Mouse (Mus musculus) lung, embryonic 14.5 days (tissue): Measurements from ENCODE around the gene Rgs10. TPM values are rescaled to one million over a fixed set of nuclear protein-coding genes. Genes with fewer than 3 reads are reported as not detected.

Experiments used
- ATAC-seq: fragments of 200-750 bp; cut with Nextera tagmentation; 2 replicates; pipeline ENCODE4 v1.8.0; 2017; ENCODE audit warnings: mild to moderate bottlenecking, moderate TSS enrichment, moderate library complexity; ENCODE audit not compliant: insufficient read depth
- DNase-seq: peaks from one replicate; pipeline ENCODE4 v3.0.0-alpha.2; 2015
- H3K27ac ChIP-seq: fragments of 300-500 bp; sonication (generic); 2 replicates; pipeline ENCODE4 v1.5.1; 2014; ENCODE audit warnings: low read depth, mild to moderate bottlenecking, moderate library complexity
- H3K27me3 ChIP-seq: fragments of 300-500 bp; sonication (generic); 2 replicates; pipeline ENCODE4 v1.6.1; 2014; ENCODE audit warnings: low read length, control low read depth; ENCODE audit not compliant: insufficient read depth
- H3K36me3 ChIP-seq: fragments of 300-500 bp; sonication (generic); 2 replicates; pipeline ENCODE4 v1.6.1; 2014; ENCODE audit warnings: control low read depth; ENCODE audit not compliant: insufficient read depth
- H3K4me1 ChIP-seq: fragments of 300-500 bp; sonication (generic); 2 replicates; pipeline ENCODE4 v1.6.1; 2014; ENCODE audit warnings: antibody characterized with exemption, control low read depth; ENCODE audit not compliant: insufficient read depth
- H3K4me2 ChIP-seq: fragments of 300-500 bp; sonication (generic); 2 replicates; pipeline ENCODE4 v1.6.1; 2014; ENCODE audit warnings: mild to moderate bottlenecking
- H3K4me3 ChIP-seq: fragments of 300-500 bp; sonication (generic); 2 replicates; pipeline ENCODE4 v1.5.1; 2014; ENCODE audit warnings: low read depth, low read length
- H3K9ac ChIP-seq: fragments of 300-500 bp; sonication (generic); 2 replicates; pipeline ENCODE4 v1.6.1; 2014
- H3K9me3 ChIP-seq: fragments of 300-500 bp; sonication (generic); 2 replicates; pipeline ENCODE4 v1.6.1; 2016; ENCODE audit warnings: low read depth, low read length, control low read depth
- CTCF ChIP-seq: IDR thresholded peaks from 2 replicates; pipeline ENCODE4 v1.5.1; 2016; ENCODE audit warnings: antibody characterized with exemption, low read depth
- WGBS: fragments of 180-500 bp; shearing (Covaris S2); extraction: QIAGEN DNeasy Blood & Tissue Kit; methylation state at CpG from one replicate; pipeline ENCODE4 v1.1.7; 2014; 5-methylcytosine and 5-hydroxymethylcytosine counted together
- polyA plus RNA-seq: library from polyadenylated mRNA; unstranded; fragments of >200 nt; fragmentation: Nextera tagmentation; extraction: Ambion mirVana; gene quantifications from 2 replicates; pipeline ENCODE4 v1.2.1, GENCODE M21; 2014

The Rgs10 gene
- polyA plus RNA-seq, 1 experiment from 2014 or later, result 31.1 TPM

DNA sequence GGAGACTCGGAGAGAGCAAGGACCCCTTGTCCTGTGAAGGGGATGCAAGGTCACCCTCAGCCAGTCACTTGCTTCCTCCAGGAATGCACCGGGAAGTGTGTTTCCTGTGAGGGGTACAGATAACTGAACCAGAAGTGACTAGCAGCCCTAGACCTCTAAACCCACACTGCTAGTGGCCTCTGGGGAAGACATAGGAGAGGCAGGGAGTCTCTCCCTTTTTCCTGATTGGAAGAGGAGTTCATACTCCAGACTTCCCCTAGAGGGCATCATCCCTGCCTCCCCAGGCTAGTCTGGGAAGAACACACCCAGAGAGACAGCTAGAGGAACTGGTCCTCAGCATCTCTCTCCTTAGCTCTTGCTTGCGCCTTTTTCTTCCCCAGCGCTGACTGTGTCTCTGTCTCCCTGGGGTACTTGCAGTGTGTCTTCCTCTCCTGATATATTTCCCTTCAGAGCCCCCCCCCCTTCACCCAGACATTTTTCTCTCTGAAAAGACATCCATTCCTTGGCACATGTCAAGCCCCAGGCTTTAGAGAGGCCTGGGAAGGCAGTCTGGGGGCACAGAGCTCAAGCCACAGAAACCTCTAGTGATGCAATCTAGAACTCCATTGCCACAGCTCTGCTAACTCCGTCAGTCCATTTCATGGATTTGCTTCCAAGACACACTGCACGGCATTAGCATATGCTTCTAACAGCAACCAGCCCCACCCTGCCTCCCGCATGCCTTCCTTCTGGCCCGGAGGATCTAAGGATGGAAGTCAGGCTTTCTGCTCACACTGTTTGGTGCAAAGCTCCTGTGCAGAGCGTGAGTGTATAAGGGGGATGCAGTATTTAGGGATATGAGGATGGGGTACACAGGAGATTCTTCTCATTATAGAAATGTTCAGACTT, 61.4 kb downstream of the Rgs10 start:
- Histone ChIP-seq H3K9me3 (no peaks in the 10 kb centered on the region), H3K4me2 (no peak overlapping the region), H3K4me3 (no peak overlapping the region), H3K27me3 (no peaks in the 10 kb centered on the region), H3K9ac (no peak overlapping the region), H3K36me3 (no peaks in the 10 kb centered on the region), H3K27ac (no peak overlapping the region), H3K4me1 (no peaks in the 10 kb centered on the region)
- DNase-seq (peak; percentile 67), ATAC-seq (peak; percentile 38; the same call in 1 of the 2 replicates)
- 65% methylated on average over 9 of the region's 9 CpGs for WGBS
- peak; percentile 67 for TF ChIP-seq CTCF

DNA sequence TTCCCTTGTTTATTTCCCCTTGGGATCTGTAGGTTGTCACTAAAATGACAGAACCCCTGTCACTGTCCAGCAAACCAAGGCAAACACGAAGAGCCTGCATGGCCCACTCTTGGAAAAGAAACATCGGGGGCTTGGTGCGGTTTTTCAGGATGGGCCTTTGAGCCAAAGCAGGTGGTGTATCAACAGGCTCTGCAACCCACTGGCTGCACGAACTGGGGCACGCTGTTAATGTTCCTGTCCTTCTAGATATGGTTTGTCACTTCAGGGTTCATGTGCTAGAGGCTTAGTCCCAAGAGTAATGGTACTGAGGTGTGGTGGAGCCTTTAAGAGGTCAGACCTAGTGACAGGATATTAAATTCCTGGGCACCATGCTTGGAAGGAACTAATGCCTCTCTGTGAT, 63.1 kb downstream of the Rgs10 start:
- Histone ChIP-seq H3K27ac (no peak overlapping the region), H3K4me1 (no peaks in the 10 kb centered on the region), H3K4me3 (no peak overlapping the region), H3K9ac (no peak overlapping the region), H3K4me2 (no peak overlapping the region), H3K36me3 (no peaks in the 10 kb centered on the region), H3K27me3 (no peaks in the 10 kb centered on the region), H3K9me3 (no peaks in the 10 kb centered on the region)
- no peak for TF ChIP-seq CTCF
- DNase-seq (no peak), ATAC-seq (no peak)
- WGBS, result 78% methylated on average over 5 of the region's 5 CpGs

DNA sequence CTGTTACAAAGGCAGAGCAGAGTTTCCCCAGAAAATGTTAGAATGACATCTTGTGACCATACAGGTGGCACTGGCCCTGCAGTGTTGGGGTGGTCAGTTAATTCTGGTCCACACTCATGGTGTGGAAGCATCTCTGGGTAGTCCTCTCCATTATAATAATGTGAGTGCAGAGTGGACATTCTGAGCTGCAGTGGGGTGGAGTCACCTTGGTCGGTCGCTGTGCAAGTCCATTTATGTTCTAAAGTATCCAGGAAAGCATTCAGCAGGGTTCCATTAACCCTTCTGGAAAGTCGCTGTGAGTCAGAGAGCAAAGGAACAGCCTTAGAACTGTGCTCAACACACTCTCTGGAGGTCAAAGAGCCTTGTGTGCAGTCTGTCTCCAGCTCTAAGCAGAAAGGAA, 65.8 kb downstream of the Rgs10 start:
- Histone ChIP-seq H3K27ac (no peak overlapping the region), H3K27me3 (no peaks in the 10 kb centered on the region), H3K4me2 (no peak overlapping the region), H3K9ac (no peak overlapping the region), H3K9me3 (no peaks in the 10 kb centered on the region), H3K36me3 (no peaks in the 10 kb centered on the region), H3K4me3 (no peak overlapping the region), H3K4me1 (0 out of 2 replicates have a peak, but pooled peaks cover 3% of the 10 kb centered on the region)
- TF ChIP-seq CTCF, result no peak
- WGBS, result 68% methylated on average over 3 of the region's 3 CpGs
- DNase-seq (no peak), ATAC-seq (no peak)

DNA sequence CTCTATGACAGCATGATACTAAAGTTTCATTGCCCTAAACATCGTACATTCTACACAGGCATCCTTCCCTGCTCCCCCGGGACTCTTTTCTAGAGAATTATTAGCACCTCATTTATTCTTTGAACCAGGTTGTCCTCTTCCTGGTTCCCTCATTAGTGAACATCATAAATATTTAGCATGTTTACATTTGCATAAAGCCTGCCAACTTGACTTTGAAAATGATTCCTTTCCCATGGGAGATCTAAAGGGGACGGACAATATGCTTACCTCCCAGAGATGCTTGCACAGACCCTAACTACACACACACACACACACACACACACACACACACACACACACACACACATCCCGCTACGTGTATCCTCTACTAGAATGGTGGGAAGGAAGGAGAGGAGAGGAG, 67.4 kb downstream of the Rgs10 start:
- H3K27ac ChIP-seq, result no peak overlapping the region
- no peaks in the 10 kb centered on the region for H3K36me3 ChIP-seq
- ATAC-seq, result peak; percentile 45
- no peak overlapping the region for H3K4me2 ChIP-seq
- H3K9me3 ChIP-seq, result no peaks in the 10 kb centered on the region
- H3K27me3 ChIP-seq, result no peaks in the 10 kb centered on the region
- WGBS, result 46% methylated on average over 3 of the region's 5 CpGs
- H3K9ac ChIP-seq, result no peak overlapping the region
- 0 out of 2 replicates have a peak, but pooled peaks cover 3% of the 10 kb centered on the region for H3K4me1 ChIP-seq
- peak; percentile 60 for DNase-seq
- H3K4me3 ChIP-seq, result no peak overlapping the region
- TF ChIP-seq CTCF, result no peak

DNA sequence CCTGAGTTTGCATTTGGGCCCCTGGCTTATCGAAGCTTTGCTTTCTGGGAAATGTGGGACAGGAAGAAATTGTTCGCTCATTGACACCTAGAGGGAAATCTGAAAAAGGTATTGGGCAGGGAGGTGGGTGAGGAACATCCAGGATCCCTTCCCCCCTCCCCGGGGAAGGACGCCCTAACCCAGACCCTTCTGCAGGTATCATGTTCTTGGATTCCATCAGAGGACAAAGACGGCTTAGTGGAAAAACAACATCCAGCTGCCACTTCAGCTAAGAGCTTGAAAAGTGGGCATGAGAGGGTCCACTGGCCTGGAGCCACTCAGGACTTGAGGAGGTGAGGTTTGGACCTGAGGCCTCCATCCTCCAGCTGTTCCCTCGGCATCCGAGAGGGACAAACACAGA, 68.2 kb downstream of the Rgs10 start:
- H3K27me3 ChIP-seq, result no peaks in the 10 kb centered on the region
- no peaks in the 10 kb centered on the region for H3K36me3 ChIP-seq
- WGBS, result 56% methylated on average over 7 of the region's 7 CpGs
- H3K4me1 ChIP-seq, result 0 out of 2 replicates have a peak, but pooled peaks cover 3% of the 10 kb centered on the region
- H3K4me2 ChIP-seq, result no peak overlapping the region
- H3K4me3 ChIP-seq, result no peak overlapping the region
- no peak overlapping the region for H3K9ac ChIP-seq
- ATAC-seq (no peak), DNase-seq (no peak)
- no peak overlapping the region for H3K27ac ChIP-seq
- TF ChIP-seq CTCF, result no peak
- H3K9me3 ChIP-seq, result no peaks in the 10 kb centered on the region

DNA sequence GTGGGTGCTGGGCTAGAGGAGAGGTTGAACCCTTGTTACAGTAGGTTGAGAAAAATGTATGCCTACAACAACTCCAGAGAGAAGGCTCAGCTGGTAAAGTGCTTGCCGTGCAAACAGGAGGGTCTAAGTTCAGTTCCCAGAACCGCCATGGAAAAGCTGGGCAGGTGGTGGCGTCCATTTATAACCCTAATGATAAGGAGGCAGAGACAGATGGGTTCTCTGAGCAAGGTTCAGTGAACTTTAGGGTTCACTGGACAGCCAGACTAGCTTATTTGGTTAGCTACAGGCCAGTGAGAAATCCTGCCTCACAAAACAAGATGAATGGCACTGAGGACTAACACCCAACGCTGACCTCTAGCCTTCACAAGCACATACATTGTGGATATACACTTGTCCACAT, 68.8 kb downstream of the Rgs10 start:
- H3K9me3 ChIP-seq, result no peaks in the 10 kb centered on the region
- 59% methylated on average over 4 of the region's 4 CpGs for WGBS
- H3K4me3 ChIP-seq, result no peak overlapping the region
- DNase-seq, result no peak
- no peak for TF ChIP-seq CTCF
- H3K36me3 ChIP-seq, result no peaks in the 10 kb centered on the region
- no peak for ATAC-seq
- 0 out of 2 replicates have a peak, but pooled peaks cover 3% of the 10 kb centered on the region for H3K4me1 ChIP-seq
- no peaks in the 10 kb centered on the region for H3K27me3 ChIP-seq
- no peak overlapping the region for H3K27ac ChIP-seq
- H3K9ac ChIP-seq, result no peak overlapping the region
- no peak overlapping the region for H3K4me2 ChIP-seq

DNA sequence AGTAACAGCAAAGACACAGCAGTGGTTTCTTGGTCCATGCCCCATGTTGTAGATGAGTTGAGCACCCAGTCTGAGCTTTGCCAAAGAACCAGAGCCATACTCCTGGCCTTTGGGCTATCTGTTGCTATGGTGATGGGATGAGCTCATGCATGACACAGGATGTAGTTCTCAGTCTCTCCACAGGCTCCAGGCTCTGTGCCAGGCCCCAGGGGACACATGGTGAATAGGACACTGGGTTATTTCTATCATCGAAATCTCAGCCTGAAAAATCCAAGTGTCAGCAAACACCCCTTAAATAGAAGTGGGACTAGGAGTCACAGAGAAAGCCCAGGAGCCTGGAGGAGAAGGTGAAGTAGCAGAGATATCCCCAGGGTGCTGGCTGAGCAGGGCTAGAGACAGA, 70.0 kb downstream of the Rgs10 start:
- peak; percentile 83 for DNase-seq
- Histone ChIP-seq H3K4me1 (0 out of 2 replicates have a peak, but pooled peaks cover 3% of the 10 kb centered on the region), H3K36me3 (no peaks in the 10 kb centered on the region), H3K4me2 (no peak overlapping the region), H3K9me3 (no peaks in the 10 kb centered on the region), H3K9ac (no peak overlapping the region), H3K27me3 (no peaks in the 10 kb centered on the region), H3K4me3 (no peak overlapping the region), H3K27ac (no peak overlapping the region)
- WGBS, result 28% methylated on average over 1 of the region's 1 CpGs
- peak; percentile 13; the same call in 1 of the 2 replicates for TF ChIP-seq CTCF
- ATAC-seq, result peak; percentile 59; the same call in 1 of the 2 replicates
